In genomic region chr3:141197308-141197861, GRCm38 (mm10) we compare ENCODE assay signal across 33 mouse cellular contexts. TPM values are rescaled to one million over a fixed set of nuclear protein-coding genes. Genes with fewer than 3 reads are reported as not detected.
DNase-seq lines count a peak whose midpoint lies in the region; ATAC-seq lines count a peak whose summit lies in the region.
"Had no signal": no experiment of that assay in that cellular context is flagged by ENCODE, and none has a peak within 500 bp of the region (broad histone marks: within the 10 kb centered on the region; RNA-seq: fewer than 3 reads in every experiment).

No protein-coding gene starts in this region.

- intact Hi-C loops in left cerebral cortex, postnatal 4 days (cut with DNase I): no loop called here
- intact Hi-C loops in left cerebral cortex, postnatal 36 days (cut with DNase I): no loop called here

- no peak overlapping the region for H3K4me2 ChIP-seq in neural tube, embryonic 14.5 days (ENCODE audit: low read depth, low read length)
- no peak overlapping the region for H3K4me2 ChIP-seq in forebrain, embryonic 15.5 days (replicated peaks)
- H3K4me2 ChIP-seq: embryonic facial prominence, embryonic 12.5 days; heart, embryonic 11.5 days; hindbrain, embryonic 15.5 days; liver, embryonic 13.5 days had no signal

- H3K4me1 ChIP-seq in neural tube, embryonic 14.5 days (ENCODE audit: control insufficient read depth, insufficient read depth, low read length): 0 out of 2 replicates have a peak, but pooled peaks cover 2% of the 10 kb centered on the region
- peaks cover 10% of the 10 kb centered on the region for H3K4me1 ChIP-seq in forebrain, embryonic 15.5 days
- H3K4me1 ChIP-seq: embryonic facial prominence, embryonic 12.5 days; hindbrain, embryonic 15.5 days; liver, embryonic 13.5 days had no signal

- no peak overlapping the region for H3K9ac ChIP-seq in neural tube, embryonic 14.5 days (replicated peaks; ENCODE audit: low read depth, low read length)
- H3K9ac ChIP-seq in forebrain, embryonic 15.5 days (replicated peaks): no peak overlapping the region
- H3K9ac ChIP-seq: embryonic facial prominence, embryonic 12.5 days; hindbrain, embryonic 15.5 days; liver, embryonic 13.5 days had no signal

- no peak overlapping the region for H3K27ac ChIP-seq in neural tube, embryonic 14.5 days (ENCODE audit: low read depth, low read length)
- no peak overlapping the region for H3K27ac ChIP-seq in forebrain, embryonic 15.5 days (replicated peaks)
- H3K27ac ChIP-seq: embryonic facial prominence, embryonic 12.5 days; hindbrain, embryonic 15.5 days; layer of hippocampus, adult 2 months; liver, embryonic 13.5 days; stomach, postnatal 0 days had no signal

- H3K4me3 ChIP-seq in neural tube, embryonic 14.5 days (ENCODE audit: low read depth, low read length): no peak overlapping the region
- H3K4me3 ChIP-seq in forebrain, embryonic 15.5 days: no peak overlapping the region
- H3K4me3 ChIP-seq: embryonic facial prominence, embryonic 12.5 days; erythroblast, embryonic 14.5 days; hindbrain, embryonic 15.5 days; layer of hippocampus, adult 2 months; liver, embryonic 13.5 days had no signal

- H3K36me3 ChIP-seq in neural tube, embryonic 14.5 days (ENCODE audit: control insufficient read depth, insufficient read depth, low read length): no peaks in the 10 kb centered on the region
- no peaks in the 10 kb centered on the region for H3K36me3 ChIP-seq in forebrain, embryonic 15.5 days
- H3K36me3 ChIP-seq: embryonic facial prominence, embryonic 12.5 days; hindbrain, embryonic 15.5 days; liver, embryonic 13.5 days had no signal

- ATAC-seq in neural tube, embryonic 14.5 days (ENCODE audit: low read depth): peak; percentile 63; the same call in 1 of the 2 replicates
- peak; percentile 92 for ATAC-seq in forebrain, embryonic 15.5 days (replicated peaks)
- ATAC-seq: intestine, embryonic 16.5 days had no signal

- no peaks in the 10 kb centered on the region for H3K27me3 ChIP-seq in neural tube, embryonic 14.5 days (ENCODE audit: control insufficient read depth, insufficient read depth, low read length)
- no peaks in the 10 kb centered on the region for H3K27me3 ChIP-seq in forebrain, embryonic 15.5 days
- H3K27me3 ChIP-seq: embryonic facial prominence, embryonic 12.5 days; hindbrain, embryonic 15.5 days; liver, embryonic 13.5 days had no signal

- no peaks in the 10 kb centered on the region for H3K9me3 ChIP-seq in neural tube, embryonic 14.5 days (ENCODE audit: control insufficient read depth, low read length)
- no peaks in the 10 kb centered on the region for H3K9me3 ChIP-seq in forebrain, embryonic 15.5 days
- H3K9me3 ChIP-seq: embryonic facial prominence, embryonic 12.5 days; hindbrain, embryonic 15.5 days; liver, embryonic 13.5 days had no signal

- 49% methylated on average over 4 of the region's 4 CpGs for WGBS in neural tube, embryonic 14.5 days
- WGBS in forebrain, embryonic 15.5 days: 5% methylated on average over 4 of the region's 4 CpGs

- peak; percentile 8 for DNase-seq in left cerebral cortex, postnatal 4 days
- no peak for DNase-seq in left cerebral cortex, postnatal 36 days (ENCODE audit: low spot score in 2 of 2)
- DNase-seq in neural tube, embryonic 10.5 days (ENCODE audit: extremely low spot score, low spot score): no peak
- DNase-seq in right cerebral cortex, postnatal 10 days (ENCODE audit: low spot score in 2 of 2): no peak
- no peak for DNase-seq in layer of hippocampus, adult 9-10 months (ENCODE audit: low spot score)
- DNase-seq: adrenal gland, adult 2 months; cerebellum, adult 18-20 months; cerebellum, postnatal 14 days; kidney, postnatal 25 days; liver, embryonic 13.5 days; lung, adult 2 months; lung, postnatal 14 days; right cerebral cortex, postnatal 14 days; thymus, adult 2 months; thymus, postnatal 4 days had no signal

RNA-seq across cellular contexts. Expression of gene Pdha2, which starts 14.8 kb away (rescaled TPM):
- not detected for total RNA-seq in left cerebral cortex, postnatal 4 days (2021)
- not detected for total RNA-seq in left cerebral cortex, postnatal 36 days (2021)
- not detected in 2 replicates for polyA plus RNA-seq in neural tube, embryonic 14.5 days (2014; fragmentation: Nextera tagmentation; extraction: Ambion mirVana)
- not detected in 2 replicates for polyA plus RNA-seq in forebrain, embryonic 15.5 days (2015; fragmentation: Nextera tagmentation; extraction: Ambion mirVana)
- total RNA-seq: adrenal gland, adult 2 months; adrenal gland, postnatal 4 days; gastrocnemius, adult 8-10 months; layer of hippocampus, adult 2 months; left cerebral cortex, postnatal 14 days; megakaryocyte progenitor cell, adult 5-6 weeks; MEL had no signal
- polyA plus RNA-seq: adrenal gland, adult 2 months; embryonic facial prominence, embryonic 12.5 days; erythroblast, embryonic 14.5 days; heart, embryonic 11.5 days; heart, postnatal 0 days; hindbrain, embryonic 15.5 days; intestine, embryonic 16.5 days; kidney, embryonic 14.5 days; limb, embryonic 14.5 days; liver, embryonic 13.5 days; lung, adult 2 months; neural tube, embryonic 11.5 days; stomach, postnatal 0 days; thymus, adult 2 months had no signal
